Mouse (Mus musculus): ENCODE data around the gene Nisch. TPM values are rescaled to one million over a fixed set of nuclear protein-coding genes. Genes with fewer than 3 reads are reported as not detected.

Gene Nisch
- total RNA-seq, 4 experiments from 2014 or later = 363 to 424 (median 392) TPM

DNA sequence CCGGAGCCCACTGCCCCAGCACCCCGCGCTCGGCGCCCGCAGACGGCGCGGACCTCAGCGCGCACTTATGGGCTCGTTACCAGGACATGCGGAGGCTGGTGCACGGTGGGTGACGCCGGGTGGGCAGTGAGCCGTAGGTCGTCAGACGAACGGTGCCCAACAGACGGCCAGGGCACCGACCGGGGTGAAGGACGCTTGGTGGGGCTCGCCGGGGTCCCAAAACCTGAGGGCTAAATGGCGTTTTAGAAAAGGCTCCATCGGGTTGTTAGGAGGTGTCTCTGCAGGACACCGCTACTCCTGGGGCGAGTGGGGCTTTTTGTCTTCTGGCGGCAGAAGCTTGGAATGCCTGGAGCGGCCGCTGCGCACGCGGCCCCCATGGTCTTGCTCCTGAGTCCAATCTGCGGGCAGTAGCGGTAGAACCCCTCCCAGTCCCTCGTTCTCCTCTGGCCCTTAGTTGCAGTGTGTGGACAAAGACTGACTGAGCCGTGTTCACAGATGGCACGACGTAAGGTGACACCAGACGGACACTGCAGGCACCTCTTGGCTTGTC lies 85.4 kb downstream of the Nisch start:
- no peak for DNase-seq (ENCODE audit: low spot score in 2 of 2)

DNA sequence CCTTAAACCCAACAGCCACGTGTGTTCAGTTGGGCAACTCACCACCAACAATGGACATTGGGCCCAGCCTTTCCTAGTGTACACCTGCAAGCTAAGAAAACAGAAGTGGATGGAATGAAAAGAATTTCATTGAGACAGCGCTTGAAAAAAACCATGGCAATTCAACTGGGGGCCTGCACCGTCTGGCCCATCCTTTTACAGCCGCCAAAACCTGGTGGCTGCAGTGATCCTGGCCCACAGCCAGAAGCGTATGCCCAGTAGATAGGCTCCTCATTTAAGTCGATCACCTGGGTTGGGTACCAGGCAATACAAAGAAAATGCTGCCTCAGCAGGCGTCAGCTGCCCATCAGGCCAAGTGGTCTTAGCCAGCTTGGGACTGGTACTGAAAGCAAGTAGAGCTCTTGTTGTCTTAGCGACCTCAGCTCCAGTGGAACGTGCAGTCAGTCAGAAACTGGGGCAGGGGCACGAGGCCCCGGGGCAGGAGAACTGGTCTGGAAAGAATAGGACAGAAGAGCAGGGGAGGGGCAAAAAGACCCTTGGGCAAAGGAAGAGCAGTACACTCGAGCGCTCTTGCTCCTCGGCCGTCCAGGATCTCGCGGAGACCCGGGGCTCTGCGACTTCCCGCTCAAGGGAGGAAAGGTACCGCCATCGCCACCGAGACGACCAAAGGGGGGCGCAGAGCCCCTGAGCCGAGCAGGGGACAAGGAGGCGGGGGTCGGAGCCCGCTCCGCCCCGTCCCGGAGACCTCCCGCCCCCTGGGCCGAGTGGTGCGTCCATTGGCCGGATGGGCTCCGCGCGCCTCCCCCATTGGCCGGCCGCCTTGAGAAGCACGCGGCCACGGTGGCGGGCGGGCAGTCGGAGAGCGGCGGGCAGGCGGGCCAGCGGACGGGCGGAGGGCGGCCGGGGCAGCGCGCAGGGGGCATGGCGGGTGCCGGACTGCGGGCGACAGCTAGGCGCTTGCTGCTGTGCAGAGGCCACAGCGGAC lies 86.2 kb downstream of the Nisch start, which contains the start of gene Nt5dc2:
Gene Nt5dc2, plus strand, starts transcription at position 818 of the 985 bp plus-strand sequence.
- peak in 1 of 2 experiments; percentile 60 for DNase-seq (ENCODE audit: low spot score in 2 of 2)

DNA sequence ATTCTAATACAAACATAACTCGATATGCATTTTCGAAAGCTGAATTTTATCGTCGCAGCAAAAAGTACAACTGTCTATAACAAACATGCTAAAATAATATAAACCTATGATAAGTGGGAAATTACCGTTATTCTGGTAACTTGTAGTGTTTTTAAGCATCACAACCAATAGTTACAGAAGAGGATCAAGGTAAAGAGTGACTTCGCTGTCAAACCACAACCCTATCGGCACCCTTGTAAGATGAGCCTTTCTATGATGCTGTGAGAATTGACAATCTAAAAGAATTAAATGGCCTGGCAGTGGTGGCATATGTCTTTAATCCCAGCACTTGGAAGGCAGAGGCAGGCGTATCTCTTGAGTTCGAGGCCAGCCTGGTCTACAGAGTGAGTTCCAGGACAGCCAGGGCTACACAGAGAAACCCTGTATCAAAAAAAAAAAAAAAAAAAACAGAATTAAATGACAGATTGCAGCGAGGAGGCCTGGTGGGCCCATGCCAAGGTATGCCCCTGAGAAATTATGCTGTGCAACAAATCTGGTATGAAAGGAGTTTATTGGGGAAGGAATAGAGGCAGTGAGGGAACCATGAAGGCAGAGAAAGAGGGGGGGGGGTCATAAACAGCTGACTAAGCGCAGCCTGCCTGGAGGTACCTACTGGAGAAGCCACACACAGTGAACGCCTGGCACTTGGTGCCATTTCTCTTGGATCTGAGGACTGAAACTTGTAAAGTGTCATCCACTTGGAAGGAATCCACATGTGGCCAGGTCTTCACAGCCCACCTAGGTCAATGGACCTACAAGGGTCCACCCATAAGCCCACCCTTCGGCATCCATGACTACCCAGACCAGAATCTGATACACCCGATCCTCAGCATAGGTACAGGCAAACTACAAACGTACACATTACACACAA lies 87.2 kb downstream of the Nisch start:
- no peak for DNase-seq (ENCODE audit: low spot score in 2 of 2)

DNA sequence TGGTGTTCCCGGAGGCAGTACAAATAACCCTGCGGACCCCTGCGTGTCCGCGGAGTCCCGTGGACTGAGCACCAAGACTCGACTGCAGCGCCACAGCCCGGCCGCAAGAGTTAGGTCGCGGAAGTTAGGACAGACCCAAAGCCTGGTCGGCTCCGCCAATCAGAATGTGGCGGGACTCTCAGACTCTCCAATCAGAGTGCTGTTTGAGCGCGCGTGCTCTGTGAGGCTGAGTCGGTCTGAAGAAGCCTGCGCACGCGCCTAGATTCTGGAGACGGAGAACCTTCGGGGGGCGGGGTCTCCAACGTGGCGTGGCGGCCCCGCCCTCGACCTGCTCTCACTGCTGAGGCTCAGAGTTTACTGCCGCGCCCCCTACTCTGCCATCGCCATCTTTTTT lies 87.9 kb downstream of the Nisch start, which contains the start of gene Smim4:
Gene Smim4, minus strand, starts transcription at position 131 of the 394 bp plus-strand sequence.
- peak; percentile 80 to 98 for DNase-seq (ENCODE audit: low spot score in 2 of 2)

DNA sequence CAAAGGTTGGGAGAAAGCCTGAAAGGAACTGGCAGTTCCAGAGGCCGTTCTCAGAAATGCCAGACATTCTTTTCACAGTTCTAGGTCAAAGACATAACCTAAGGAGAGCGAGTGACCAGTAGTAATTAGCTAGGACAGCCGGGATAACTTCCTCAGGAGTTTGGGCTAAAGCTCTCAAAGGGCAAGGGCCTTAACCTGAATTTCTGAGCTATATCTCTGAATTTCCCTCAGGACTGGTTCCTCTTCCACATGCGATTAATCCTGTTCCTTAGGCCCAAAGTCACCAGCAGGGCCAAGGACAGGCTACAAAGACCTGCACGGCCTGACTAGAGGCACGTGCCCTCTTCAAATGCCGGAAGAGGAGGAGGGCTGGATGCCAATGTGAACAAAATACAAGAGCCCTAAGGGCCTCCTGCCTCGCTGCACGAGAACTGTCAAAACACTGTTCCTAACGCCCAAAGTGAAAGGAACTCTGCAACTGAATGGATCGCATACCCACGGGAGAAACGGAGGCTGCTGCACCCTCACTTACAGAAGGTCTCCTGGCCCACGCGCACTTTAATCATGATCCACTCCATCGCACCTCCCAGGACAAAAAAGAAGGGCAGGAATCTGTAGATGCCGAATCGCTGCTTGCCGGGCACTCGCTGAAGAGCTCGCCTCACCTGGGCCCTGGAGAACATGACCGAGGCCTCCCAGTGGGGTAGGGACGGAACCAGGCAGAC lies 88.5 kb downstream of the Nisch start:
- DNase-seq (ENCODE audit: low spot score in 2 of 2) = no peak

DNA sequence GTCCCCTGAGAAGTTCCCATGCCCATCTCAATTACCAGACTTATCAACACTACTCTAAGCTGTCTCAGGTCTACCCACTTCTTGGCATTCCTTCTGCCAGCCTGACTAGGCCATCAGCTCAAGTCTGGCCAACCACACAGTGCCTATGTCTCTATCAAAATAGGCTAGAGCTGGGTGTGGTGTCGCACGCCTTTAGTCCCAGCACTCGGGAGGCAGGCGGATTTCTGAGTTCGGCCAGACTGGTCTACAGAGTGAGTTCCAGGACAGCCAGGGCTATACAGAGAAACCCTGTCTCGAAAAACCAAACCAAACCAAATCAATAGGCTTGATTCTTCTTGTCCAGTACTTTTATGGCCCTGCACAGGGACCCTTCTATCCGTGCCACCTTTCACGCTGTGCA lies 89.9 kb downstream of the Nisch start:
- no peak for DNase-seq (ENCODE audit: low spot score in 2 of 2)

DNA sequence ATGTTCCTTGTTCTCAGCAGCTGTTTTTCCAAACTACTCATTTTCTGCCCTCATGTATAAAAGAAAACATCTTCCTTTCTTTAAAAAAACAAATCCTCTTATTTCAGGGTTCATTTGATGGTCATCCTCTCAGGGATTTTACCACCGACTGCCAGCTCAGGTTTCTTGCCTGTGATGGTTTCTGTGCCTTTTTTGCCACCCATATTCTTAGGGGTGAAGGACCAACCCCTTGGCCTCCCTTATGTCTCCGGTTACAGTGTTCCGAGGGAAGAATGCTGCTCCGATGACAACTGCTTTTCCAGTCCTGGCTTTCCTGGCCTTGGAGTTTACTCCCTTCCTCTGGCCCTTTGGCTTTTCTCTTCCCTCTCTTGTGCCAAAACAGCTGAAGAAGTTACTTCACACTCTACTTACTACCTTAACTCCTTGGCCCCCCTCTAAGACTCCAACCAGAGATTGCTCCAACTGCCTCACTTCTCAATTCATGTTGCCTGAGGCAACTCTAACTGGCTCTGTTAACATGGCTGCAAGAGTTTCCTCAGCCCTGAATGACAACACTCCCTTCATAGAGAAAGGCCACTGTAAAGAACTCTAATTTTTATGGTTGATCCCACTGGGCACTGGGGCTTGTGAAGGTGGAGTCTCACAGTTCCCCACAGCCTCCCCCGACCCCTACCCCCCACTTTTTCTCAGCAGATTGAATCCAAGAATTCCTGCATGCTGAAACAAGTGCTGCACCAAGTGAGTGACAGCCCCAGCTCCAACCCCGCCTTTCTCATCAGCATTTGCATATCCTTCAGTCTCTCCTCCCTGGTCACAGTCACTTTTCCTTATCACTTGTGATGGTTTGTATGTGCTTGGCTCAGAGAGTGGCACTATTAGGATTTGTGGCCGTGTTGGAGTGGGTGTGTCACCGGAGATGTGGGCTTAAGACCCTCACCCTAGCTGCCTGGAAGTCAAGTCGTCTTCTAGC lies 91.4 kb downstream of the Nisch start:
- no peak for DNase-seq (ENCODE audit: low spot score in 2 of 2)

Other genes with a start within 250 kb of the Nisch start
- gene Glt8d1, start 215.5 kb downstream of the Nisch start, total RNA-seq (2022) = 10 to 100 TPM; 30.9 to 38.6 (median 32.5) TPM
- gene Spcs1, start 215.3 kb downstream of the Nisch start, total RNA-seq (2022) = 100 to 1,000 TPM; 166 to 179 (median 173) TPM
- gene Pbrm1, start 197.8 kb downstream of the Nisch start, total RNA-seq (2022) = 10 to 100 TPM; 51.1 to 56.1 (median 52.0) TPM
- 10 to 100 TPM; 43.5 to 58.8 (median 49.6) TPM for gene Gnl3, start 197.8 kb downstream of the Nisch start, total RNA-seq (2022)
- 10 to 100 TPM; 26.5 to 30.6 (median 28.0) TPM for gene Smim4, start 88.0 kb downstream of the Nisch start, total RNA-seq (2022)
- 1 to 10 TPM; 3.0 to 4.1 (median 3.8) TPM for gene Nt5dc2, start 85.9 kb downstream of the Nisch start, total RNA-seq (2022)
- gene Stab1, start 48.3 kb downstream of the Nisch start, total RNA-seq (2022) = 10 to 100 TPM; 18.7 to 28.1 (median 22.2) TPM
- gene Tnnc1, start 8.6 kb downstream of the Nisch start, total RNA-seq (2022) = 10 to 100 TPM; 19.5 to 22.6 (median 19.7) TPM
- 1 to 10 TPM; 5.0 to 6.0 (median 5.7) TPM for gene Sema3g, start 914 bp upstream of the Nisch start, total RNA-seq (2022)
- gene Phf7, start 34.4 kb upstream of the Nisch start, total RNA-seq (2022) = 1 to 10 TPM; 5.1 to 6.3 (median 5.7) TPM
- gene Bap1, start 34.5 kb upstream of the Nisch start, total RNA-seq (2022) = 100 to 1,000 TPM; 131 to 140 (median 137) TPM
- 1 to 10 TPM; 4.9 to 7.0 (median 5.6) TPM for gene Dnah1, start 107.0 kb upstream of the Nisch start, total RNA-seq (2022)
- 10 to 100 TPM; 30.4 to 33.8 (median 31.8) TPM for gene Capn7, start 119.7 kb upstream of the Nisch start, total RNA-seq (2022)
- 10 to 100 TPM; 44.6 to 70.2 (median 56.1) TPM for gene Sh3bp5, start 219.1 kb upstream of the Nisch start, total RNA-seq (2022)